Mouse (Mus musculus) stomach, embryonic 14.5 days (tissue): Measurements from ENCODE around the gene Rnf43. TPM values are rescaled to one million over a fixed set of nuclear protein-coding genes. Genes with fewer than 3 reads are reported as not detected.

Experiments
- ATAC-seq: fragments of 200-750 bp; cut with Nextera tagmentation; 2 replicates; pipeline ENCODE4 v1.8.0; 2017; ENCODE audit warnings: low read depth, moderate TSS enrichment; ENCODE audit not compliant: insufficient number of reproducible peaks, insufficient read depth, low FRiP score
- H3K27ac ChIP-seq: fragments of 300-500 bp; sonication (generic); 2 replicates; pipeline ENCODE4 v1.5.1; 2014; ENCODE audit warnings: mild to moderate bottlenecking, low read length, moderate library complexity, mixed read lengths
- H3K27me3 ChIP-seq: fragments of 300-500 bp; sonication (generic); 2 replicates; pipeline ENCODE4 v1.6.1; 2014; ENCODE audit warnings: low read length, control low read depth, mixed read lengths; ENCODE audit not compliant: control insufficient read depth, insufficient read depth
- H3K36me3 ChIP-seq: fragments of 300-500 bp; sonication (generic); 2 replicates; pipeline ENCODE4 v1.6.1; 2014; ENCODE audit warnings: mild to moderate bottlenecking, control low read depth, low read length, moderate library complexity, mixed read lengths; ENCODE audit not compliant: control insufficient read depth, insufficient read depth
- H3K4me1 ChIP-seq: fragments of 300-500 bp; sonication (generic); 2 replicates; pipeline ENCODE4 v1.6.1; 2014; ENCODE audit warnings: low read length, control low read depth, mixed read lengths; ENCODE audit not compliant: control insufficient read depth, insufficient read depth
- H3K4me2 ChIP-seq: fragments of 300-500 bp; sonication (generic); replicated peaks from 2 replicates; pipeline ENCODE4 v1.6.1; 2014; ENCODE audit warnings: low read depth, low read length, control low read depth
- H3K4me3 ChIP-seq: fragments of 300-500 bp; sonication (generic); 2 replicates; pipeline ENCODE4 v1.5.1; 2014; ENCODE audit warnings: low read depth, low read length, control low read depth
- H3K9ac ChIP-seq: fragments of 300-500 bp; sonication (generic); replicated peaks from 2 replicates; pipeline ENCODE4 v1.6.1; 2014; ENCODE audit warnings: low read depth, mild to moderate bottlenecking, control low read depth, low read length, moderate library complexity, mixed read lengths
- H3K9me3 ChIP-seq: fragments of 300-500 bp; sonication (generic); 2 replicates; pipeline ENCODE4 v1.6.1; 2016; ENCODE audit warnings: low read depth, low read length, control low read depth; ENCODE audit not compliant: control insufficient read depth
- WGBS: fragments of 180-500 bp; shearing (Covaris S2); extraction: QIAGEN DNeasy Blood & Tissue Kit; methylation state at CpG from one replicate; pipeline ENCODE4 v1.1.7; 2014; 5-methylcytosine and 5-hydroxymethylcytosine counted together
- polyA plus RNA-seq: library from polyadenylated mRNA; unstranded; fragments of >200 nt; fragmentation: Nextera tagmentation; extraction: Ambion mirVana; gene quantifications from 2 replicates; pipeline ENCODE4 v1.2.1, GENCODE M21; 2014

Gene Rnf43
- polyA plus RNA-seq, 1 experiment from 2014 or later = 20.2 TPM

- Histone ChIP-seq H3K4me2 (no peak overlapping the region), H3K4me1 (0 out of 2 replicates have a peak, but pooled peaks cover 3% of the 10 kb centered on the region), H3K27ac (no peak overlapping the region; the same call in 1 of the 2 replicates), H3K9ac (no peak overlapping the region), H3K4me3 (no peak overlapping the region), H3K27me3 (no peaks in the 10 kb centered on the region), H3K36me3 (no peaks in the 10 kb centered on the region), H3K9me3 (no peaks in the 10 kb centered on the region)
- no peak for ATAC-seq
- 57% methylated on average over 4 of the region's 4 CpGs for WGBS
These were observed 89.0 kb downstream of the Rnf43 start for GRCm38 (mm10) chr11:87751491-87751966.

- H3K27me3 ChIP-seq = no peaks in the 10 kb centered on the region
- no peak for ATAC-seq
- no peaks in the 10 kb centered on the region for H3K9me3 ChIP-seq
- H3K4me3 ChIP-seq = no peak overlapping the region
- 93% methylated on average over 1 of the region's 1 CpGs for WGBS
- no peak overlapping the region for H3K4me2 ChIP-seq
- H3K9ac ChIP-seq = no peak overlapping the region
- H3K27ac ChIP-seq = no peak overlapping the region
- 0 out of 2 replicates have a peak, but pooled peaks cover 3% of the 10 kb centered on the region for H3K4me1 ChIP-seq
- H3K36me3 ChIP-seq = no peaks in the 10 kb centered on the region
These were observed 89.8 kb downstream of the Rnf43 start for GRCm38 (mm10) chr11:87752307-87752706.

GRCm38 (mm10) chr11:87753255-87753654, 90.7 kb downstream of the Rnf43 start:
- H3K4me1 ChIP-seq = 0 out of 2 replicates have a peak, but pooled peaks cover 3% of the 10 kb centered on the region
- H3K4me3 ChIP-seq = no peak overlapping the region
- H3K4me2 ChIP-seq = no peak overlapping the region
- H3K27ac ChIP-seq = no peak overlapping the region
- WGBS = 83% methylated on average over 8 of the region's 8 CpGs
- no peak overlapping the region for H3K9ac ChIP-seq
- H3K9me3 ChIP-seq = no peaks in the 10 kb centered on the region
- ATAC-seq = no peak
- no peaks in the 10 kb centered on the region for H3K27me3 ChIP-seq
- no peaks in the 10 kb centered on the region for H3K36me3 ChIP-seq

DNA sequence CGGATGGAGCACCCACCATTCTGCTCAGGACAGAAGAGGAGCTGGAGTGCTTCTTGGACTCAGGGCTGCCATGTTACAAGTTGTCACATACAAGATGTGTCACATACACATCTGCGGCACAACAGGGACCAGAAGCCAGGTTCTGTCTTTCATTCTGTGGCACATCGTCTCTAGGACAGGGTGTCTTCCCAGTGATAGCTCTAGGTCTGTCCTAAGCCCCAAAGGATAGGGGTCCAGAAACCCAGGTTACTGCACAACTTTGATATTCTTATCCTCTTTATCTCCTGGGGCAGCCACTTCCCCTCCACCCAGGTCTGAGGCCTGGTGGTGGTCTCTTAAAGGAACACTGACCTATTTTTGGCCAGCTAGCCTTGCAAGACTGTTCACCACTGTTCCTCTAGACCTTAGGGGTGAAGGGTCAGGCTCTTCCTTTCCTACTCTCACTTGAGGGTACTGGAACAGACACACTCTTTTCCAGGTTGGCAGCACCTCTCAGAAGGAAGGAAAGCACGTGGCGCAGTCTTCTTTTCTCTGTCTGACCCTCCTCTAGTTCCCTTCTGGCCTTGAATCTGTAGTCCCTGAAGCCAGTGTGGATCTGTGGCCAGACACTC, 91.5 kb downstream of the Rnf43 start:
- no peak overlapping the region for H3K9ac ChIP-seq
- H3K27ac ChIP-seq = no peak overlapping the region
- no peaks in the 10 kb centered on the region for H3K27me3 ChIP-seq
- no peak overlapping the region for H3K4me3 ChIP-seq
- WGBS = 87% methylated on average over 5 of the region's 5 CpGs
- H3K4me1 ChIP-seq = no peaks in the 10 kb centered on the region
- H3K4me2 ChIP-seq = no peak overlapping the region
- H3K36me3 ChIP-seq = no peaks in the 10 kb centered on the region
- no peak for ATAC-seq
- H3K9me3 ChIP-seq = no peaks in the 10 kb centered on the region

DNA sequence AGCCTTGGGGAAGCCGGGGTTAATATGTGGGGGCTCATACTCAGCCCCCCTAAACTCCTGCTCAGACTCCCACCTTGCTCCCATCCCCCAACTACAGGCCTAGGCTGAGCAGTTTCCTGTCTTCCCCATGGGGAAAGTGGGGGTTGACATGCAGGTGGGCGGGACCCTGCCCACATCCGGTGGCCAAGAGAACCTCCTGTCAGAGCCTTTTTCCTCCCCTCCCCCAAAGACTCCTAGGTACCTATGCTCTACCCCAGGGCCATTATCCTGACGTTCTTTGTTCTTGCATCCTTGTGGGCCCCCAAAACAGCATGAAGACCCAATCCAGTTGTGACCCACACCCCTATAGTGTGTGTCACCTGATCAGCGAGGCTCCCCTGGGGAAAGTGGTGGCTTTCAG, 92.1 kb downstream of the Rnf43 start:
- no peak overlapping the region for H3K27ac ChIP-seq
- no peak overlapping the region for H3K4me2 ChIP-seq
- WGBS = 69% methylated on average over 5 of the region's 5 CpGs
- no peak for ATAC-seq
- H3K4me3 ChIP-seq = no peak overlapping the region
- no peaks in the 10 kb centered on the region for H3K9me3 ChIP-seq
- no peak overlapping the region for H3K9ac ChIP-seq
- no peaks in the 10 kb centered on the region for H3K36me3 ChIP-seq
- peaks cover 3% of the 10 kb centered on the region; the same call in 1 of the 2 replicates for H3K27me3 ChIP-seq
- H3K4me1 ChIP-seq = no peaks in the 10 kb centered on the region

DNA sequence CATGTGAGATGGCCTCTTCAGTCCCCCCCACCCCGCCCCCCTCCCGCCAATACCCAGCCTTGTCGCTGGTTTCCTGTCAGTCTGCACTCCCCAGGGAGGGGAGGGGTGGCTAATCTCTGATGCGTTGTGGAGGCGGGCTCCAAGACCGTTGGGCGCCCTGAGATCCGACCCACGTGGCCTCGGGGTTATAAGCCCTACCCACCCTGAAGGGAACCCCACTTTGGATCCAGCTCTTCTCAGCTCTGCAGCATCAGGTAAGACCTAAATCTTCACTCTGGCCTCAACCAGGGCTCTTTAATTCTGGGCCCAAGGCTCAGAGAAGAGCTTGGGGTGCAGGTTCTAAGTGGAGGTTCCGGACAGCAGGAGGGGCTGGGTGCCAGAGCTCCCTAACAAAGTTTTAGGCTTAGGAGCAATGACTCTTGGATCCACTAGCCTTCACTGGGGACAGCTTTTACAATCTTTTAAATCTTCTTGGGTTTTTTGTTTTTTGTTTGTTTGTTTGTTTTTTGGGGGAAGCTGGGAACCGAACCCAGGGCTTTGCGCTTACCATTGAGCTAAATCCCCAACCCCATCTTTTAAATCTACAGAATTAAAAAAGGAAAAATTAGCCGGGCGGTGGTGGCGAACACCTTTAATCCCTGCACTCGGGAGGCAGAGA, 93.0 kb downstream of the Rnf43 start:
- H3K27ac ChIP-seq = no peak overlapping the region
- H3K9ac ChIP-seq = no peak overlapping the region
- peaks cover 8% of the 10 kb centered on the region for H3K27me3 ChIP-seq
- H3K4me1 ChIP-seq = no peaks in the 10 kb centered on the region
- WGBS = 82% methylated on average over 17 of the region's 17 CpGs
- no peaks in the 10 kb centered on the region for H3K9me3 ChIP-seq
- H3K4me3 ChIP-seq = no peak overlapping the region
- no peak; the same call in 1 of the 2 replicates for ATAC-seq
- H3K4me2 ChIP-seq = no peak overlapping the region
- H3K36me3 ChIP-seq = no peaks in the 10 kb centered on the region

DNA sequence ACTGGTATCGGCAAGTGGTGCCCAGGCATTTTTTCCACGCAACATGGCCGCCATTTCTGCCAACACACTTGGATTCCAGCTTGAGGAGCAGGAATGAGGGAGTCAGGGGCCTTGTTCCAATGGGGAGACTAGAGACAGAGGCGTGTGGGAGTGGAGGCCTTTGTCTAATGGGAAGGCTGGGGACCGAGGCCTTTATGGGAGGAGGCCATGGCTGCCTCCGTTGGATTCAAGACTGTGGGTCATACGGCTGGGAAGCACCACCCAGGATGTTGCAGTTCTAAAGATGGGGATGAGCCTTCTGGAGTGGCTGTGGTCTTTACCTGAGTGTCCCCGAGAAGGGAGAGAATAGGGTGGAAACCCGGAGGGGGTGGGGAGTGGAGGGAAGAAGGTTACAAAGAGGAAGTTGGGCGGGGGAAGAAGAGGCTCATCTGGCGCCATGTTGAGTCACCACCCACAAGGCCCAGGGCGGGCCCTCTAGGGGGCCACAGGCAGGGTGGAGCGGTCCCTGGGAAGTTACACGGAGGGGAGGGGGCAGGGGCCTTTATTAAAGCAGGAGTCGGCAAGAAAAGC, 93.8 kb downstream of the Rnf43 start:
- WGBS = 83% methylated on average over 15 of the region's 15 CpGs
- ATAC-seq = no peak
- Histone ChIP-seq H3K4me2 (no peak overlapping the region), H3K27me3 (peaks cover 16% of the 10 kb centered on the region), H3K4me3 (no peak overlapping the region), H3K27ac (no peak overlapping the region), H3K4me1 (no peaks in the 10 kb centered on the region), H3K9me3 (no peaks in the 10 kb centered on the region), H3K9ac (no peak overlapping the region), H3K36me3 (no peaks in the 10 kb centered on the region)

DNA sequence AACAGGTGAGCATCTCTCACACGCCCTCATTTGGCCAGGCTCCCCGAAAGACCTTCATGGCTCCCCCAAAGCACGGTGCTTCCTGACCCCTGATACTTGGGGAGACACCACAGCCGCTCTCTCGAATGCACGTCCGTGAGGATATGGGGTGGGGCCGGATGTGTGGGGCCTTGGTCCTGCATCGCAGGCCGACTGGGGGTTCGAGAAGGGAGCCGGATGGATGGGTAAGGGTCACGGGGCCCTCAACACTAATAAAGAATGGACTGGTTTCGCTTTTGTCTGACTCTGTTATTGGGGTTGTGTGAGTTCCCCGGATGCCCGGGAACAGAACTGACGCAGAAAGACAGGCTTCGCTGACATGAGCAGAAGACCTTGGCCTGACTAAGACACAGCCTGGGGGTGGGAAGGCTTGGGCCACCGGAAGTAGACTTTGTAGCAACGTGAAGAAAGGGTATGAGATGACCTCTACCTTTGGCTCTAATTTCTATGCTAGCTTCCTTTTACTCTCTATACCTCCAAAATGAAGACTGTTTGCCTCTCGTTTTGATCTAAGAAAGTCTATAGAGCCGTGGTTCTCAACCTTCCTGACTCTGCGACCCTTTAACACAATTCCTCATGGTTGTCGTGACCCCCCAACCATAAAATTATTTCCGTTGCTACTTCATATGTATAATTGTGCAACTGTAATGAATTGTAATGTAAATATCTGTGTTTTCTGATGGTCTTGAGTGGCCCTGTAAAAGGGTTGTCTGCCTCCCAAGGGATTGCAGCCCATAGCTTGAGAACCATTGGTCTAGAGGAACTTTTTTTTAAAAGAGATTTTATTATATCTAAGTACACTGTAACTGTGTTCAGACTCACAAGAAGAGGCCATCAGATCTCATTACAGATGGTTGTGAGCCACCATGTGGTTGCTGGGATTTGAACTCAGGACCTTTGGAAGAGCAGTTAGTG, 94.8 kb downstream of the Rnf43 start:
- no peaks in the 10 kb centered on the region for H3K9me3 ChIP-seq
- no peak for ATAC-seq
- no peak overlapping the region for H3K4me2 ChIP-seq
- no peaks in the 10 kb centered on the region for H3K4me1 ChIP-seq
- 85% methylated on average over 25 of the region's 25 CpGs for WGBS
- peaks cover 24% of the 10 kb centered on the region for H3K27me3 ChIP-seq
- no peak overlapping the region for H3K9ac ChIP-seq
- H3K36me3 ChIP-seq = no peaks in the 10 kb centered on the region
- no peak overlapping the region for H3K27ac ChIP-seq
- H3K4me3 ChIP-seq = no peak overlapping the region
